Mouse (Mus musculus): ENCODE measurements around the gene Farp1.

DNA sequence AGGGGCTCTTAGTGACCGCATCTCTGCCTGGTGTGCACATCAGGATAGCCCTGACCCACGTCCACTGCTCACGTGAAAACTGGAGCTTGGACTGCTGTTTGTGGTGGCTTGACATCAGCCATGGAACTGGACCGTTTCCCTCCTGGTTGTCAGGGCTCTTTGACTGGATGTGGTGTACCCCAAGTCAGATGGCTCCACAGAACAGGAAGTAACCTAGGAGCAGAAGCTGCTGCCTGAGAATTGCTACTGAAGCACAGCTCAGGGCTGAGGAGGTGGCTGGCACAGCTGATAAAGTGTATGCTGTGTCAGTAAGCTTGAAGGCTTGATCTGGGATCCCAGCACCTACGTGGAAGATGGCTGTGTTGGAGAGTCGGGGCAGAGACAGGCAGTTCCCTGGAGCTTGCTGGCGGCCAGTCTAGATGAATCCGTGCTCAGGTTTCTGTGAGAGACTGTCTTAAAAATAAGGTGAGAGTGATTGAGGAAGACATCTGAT is 151.4 kb downstream of the Farp1 start:
- TF ChIP-seq MAFK (IDR thresholded peaks at IDR 0.05; ENCODE audit: insufficient read depth, low read depth, low read length): no peak
- TF ChIP-seq HCFC1 (IDR thresholded peaks at IDR 0.05; ENCODE audit: borderline replicate concordance, insufficient read depth, low read length): no peak
- no peak for TF ChIP-seq ZNF384 (IDR thresholded peaks at IDR 0.05; ENCODE audit: low read depth, low read length)
- TF ChIP-seq CHD2 (IDR thresholded peaks at IDR 0.05; ENCODE audit: low read depth, low read length): no peak
- TF ChIP-seq ZC3H11A (IDR thresholded peaks at IDR 0.05; ENCODE audit: borderline replicate concordance, low read depth, low read length): no peak

All from ES-E14 (cell line).